Mouse (Mus musculus) liver, postnatal 0 days (tissue): ENCODE measurements around the gene Fam227a. TPM values are rescaled to one million over a fixed set of nuclear protein-coding genes. Genes with fewer than 3 reads are reported as not detected.

Experiments used
- ATAC-seq: fragments of 200-750 bp; cut with Nextera tagmentation; 2 replicates; pipeline ENCODE4 v1.8.0; 2017; ENCODE audit warnings: mild to moderate bottlenecking, moderate library complexity
- DNase-seq: peaks from one replicate; pipeline ENCODE4 v3.0.0-alpha.2; 2016
- H3K27ac ChIP-seq: fragments of 300-500 bp; sonication (generic); 2 replicates; pipeline ENCODE4 v1.5.1; 2014; ENCODE audit warnings: antibody characterized with exemption, moderate library complexity, mild to moderate bottlenecking, low read depth
- H3K27me3 ChIP-seq: fragments of 300-500 bp; sonication (generic); 2 replicates; pipeline ENCODE4 v1.6.1; 2014; ENCODE audit warnings: low read length, control low read depth, mixed read lengths; ENCODE audit not compliant: insufficient read depth
- H3K36me3 ChIP-seq: fragments of 300-500 bp; sonication (generic); replicated peaks from 2 replicates; pipeline ENCODE4 v1.6.1; 2014; ENCODE audit warnings: mild to moderate bottlenecking, control low read depth, low read length, moderate library complexity, mixed read lengths; ENCODE audit not compliant: insufficient read depth
- H3K4me1 ChIP-seq: fragments of 300-500 bp; sonication (generic); 2 replicates; pipeline ENCODE4 v1.6.1; 2014; ENCODE audit warnings: antibody characterized with exemption, mild to moderate bottlenecking, control low read depth; ENCODE audit not compliant: insufficient read depth
- H3K4me2 ChIP-seq: fragments of 300-500 bp; sonication (generic); 2 replicates; pipeline ENCODE4 v1.6.1; 2014; ENCODE audit warnings: low read depth, mild to moderate bottlenecking, low read length, moderate library complexity, mixed read lengths
- H3K4me3 ChIP-seq: fragments of 300-500 bp; sonication (generic); 2 replicates; pipeline ENCODE4 v1.5.1; 2014; ENCODE audit warnings: low read depth, low read length
- H3K9ac ChIP-seq: fragments of 300-500 bp; sonication (generic); replicated peaks from 2 replicates; pipeline ENCODE4 v1.6.1; 2014; ENCODE audit warnings: mild to moderate bottlenecking, moderate library complexity
- H3K9me3 ChIP-seq: fragments of 300-500 bp; sonication (generic); 2 replicates; pipeline ENCODE4 v1.6.1; 2016; ENCODE audit warnings: mild to moderate bottlenecking, control low read depth, low read length, mixed read lengths
- CTCF ChIP-seq: sonication (generic); IDR thresholded peaks from 2 replicates; pipeline ENCODE4 v1.5.1; 2016; ENCODE audit warnings: antibody characterized with exemption, low read depth
- EP300 ChIP-seq: IDR thresholded peaks from 2 replicates; pipeline ENCODE4 v1.6.1; 2016; ENCODE audit warnings: antibody characterized with exemption, low read depth, mild to moderate bottlenecking
- WGBS: fragments of 180-500 bp; shearing (Covaris S2); extraction: QIAGEN DNeasy Blood & Tissue Kit; methylation state at CpG from one replicate; pipeline ENCODE4 v1.1.7; 2014; ENCODE audit not compliant: insufficient replicate concordance; 5-methylcytosine and 5-hydroxymethylcytosine counted together
- microRNA-seq: library from miRNA; unstranded; fragments of <30 nt; microRNA quantifications from one replicate; pipeline ENCODE4, GENCODE M21; 2016
- polyA plus RNA-seq: library from polyadenylated mRNA; unstranded; fragments of >200 nt; fragmentation: Nextera tagmentation; extraction: Ambion mirVana; gene quantifications from 2 replicates; pipeline ENCODE4 v1.2.1, GENCODE M21; 2015

Fam227a gene
- polyA plus RNA-seq, 1 experiment from 2014 or later: 0.13 TPM

- Histone ChIP-seq H3K9me3 (no peaks in the 10 kb centered on the region), H3K27me3 (no peaks in the 10 kb centered on the region), H3K4me1 (no peaks in the 10 kb centered on the region), H3K9ac (no peak overlapping the region), H3K4me2 (no peak overlapping the region), H3K4me3 (no peak overlapping the region), H3K27ac (no peak overlapping the region), H3K36me3 (no peaks in the 10 kb centered on the region)
- WGBS: 70% methylated on average over 9 of the region's 9 CpGs
- DNase-seq (no peak), ATAC-seq (no peak)
- TF ChIP-seq CTCF (no peak), EP300 (no peak)
Observed at GRCm38 (mm10) chr15:79562417-79562816, 96.3 kb downstream of the Fam227a start.

- ATAC-seq: no peak
- WGBS: 64% methylated on average over 3 of the region's 3 CpGs
- no peak overlapping the region for H3K9ac ChIP-seq
Observed at GRCm38 (mm10) chr15:79559649-79560048, 99.1 kb downstream of the Fam227a start.

More at GRCm38 (mm10) chr15:79559649-79560048, 99.1 kb downstream of the Fam227a start:
- no peak for DNase-seq
- Histone ChIP-seq H3K9me3 (no peaks in the 10 kb centered on the region), H3K4me1 (no peaks in the 10 kb centered on the region), H3K4me3 (no peak overlapping the region), H3K27me3 (no peaks in the 10 kb centered on the region), H3K4me2 (no peak overlapping the region), H3K36me3 (no peaks in the 10 kb centered on the region), H3K27ac (no peak overlapping the region)
- TF ChIP-seq CTCF: no peak
- TF ChIP-seq EP300: no peak

Small RNA genes lying within 50 kb of the gene (microRNA-seq; reads per million reads assigned to microRNA genes)
- gene Gm27903: not detected

Other genes starting within 250 kb of the Fam227a start
- gene Csnk1e, start 203.4 kb downstream of the Fam227a start, polyA plus RNA-seq: 7.5 and 8.9 TPM in 2 replicates
- gene Kcnj4, start 153.7 kb downstream of the Fam227a start, polyA plus RNA-seq: not detected in 2 replicates
- gene Kdelr3, start 142.5 kb downstream of the Fam227a start, polyA plus RNA-seq: 3.4 and 3.5 TPM in 2 replicates
- gene Ddx17, start 112.2 kb downstream of the Fam227a start, polyA plus RNA-seq: 9.3 and 9.7 TPM in 2 replicates
- 0.15 and 0.25 TPM in 2 replicates for gene Dmc1, start 53.8 kb downstream of the Fam227a start, polyA plus RNA-seq
- gene Cby1, start 243 bp upstream of the Fam227a start, polyA plus RNA-seq: 8.5 and 8.8 TPM in 2 replicates
- 123 and 126 TPM in 2 replicates for gene Tomm22, start 11.9 kb upstream of the Fam227a start, polyA plus RNA-seq
- gene Josd1, start 29.0 kb upstream of the Fam227a start, polyA plus RNA-seq: 13.3 and 13.9 TPM in 2 replicates
- 14.8 and 16.8 TPM in 2 replicates for gene Gtpbp1, start 31.9 kb upstream of the Fam227a start, polyA plus RNA-seq
- 3.3 and 4.2 TPM in 2 replicates for gene Sun2, start 83.6 kb upstream of the Fam227a start, polyA plus RNA-seq
- gene Dnal4, start 118.9 kb upstream of the Fam227a start, polyA plus RNA-seq: 9.7 and 10.2 TPM in 2 replicates
- 0.09 and 0.13 TPM in 2 replicates for gene Nptxr, start 145.8 kb upstream of the Fam227a start, polyA plus RNA-seq
- not detected in 2 replicates for gene Npcd, start 175.3 kb upstream of the Fam227a start, polyA plus RNA-seq
- gene Cbx6, start 175.7 kb upstream of the Fam227a start, polyA plus RNA-seq: 3.9 and 4.4 TPM in 2 replicates
- gene Apobec3, start 232.7 kb upstream of the Fam227a start, polyA plus RNA-seq: 34.6 and 38.1 TPM in 2 replicates